Comparison of ENCODE assay signal across 19 mouse cellular contexts in the genomic region with DNA sequence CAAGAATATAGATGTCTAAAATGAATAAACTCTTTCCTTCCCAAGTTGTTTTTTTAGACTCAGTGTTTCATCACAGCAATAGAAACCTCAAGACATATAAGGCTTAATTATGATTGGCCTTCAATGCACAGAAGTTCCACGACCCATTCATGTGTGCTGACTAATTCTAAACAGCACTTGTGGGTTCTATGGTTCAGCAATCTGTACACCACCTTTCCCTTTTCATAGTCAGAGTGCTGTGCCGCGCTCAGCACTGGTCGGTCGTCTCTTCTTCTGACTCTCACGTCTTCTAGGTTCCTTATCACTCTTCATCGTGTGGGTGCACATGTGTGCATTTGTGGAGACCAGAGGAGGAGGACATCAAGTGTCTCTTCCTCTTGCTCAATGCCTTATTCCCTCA.
"Had no signal": no experiment of that assay in that cellular context is flagged by ENCODE, and none has a peak within 500 bp of the region (broad histone marks: within the 10 kb centered on the region; RNA-seq: fewer than 3 reads in every experiment).

No protein-coding gene starts in this region.

- H3K27me3 ChIP-seq: midbrain, embryonic 12.5 days; midbrain, embryonic 15.5 days; neural tube, embryonic 12.5 days; neural tube, embryonic 15.5 days had no signal

- H3K36me3 ChIP-seq: midbrain, embryonic 12.5 days; midbrain, embryonic 15.5 days; neural tube, embryonic 12.5 days; neural tube, embryonic 15.5 days had no signal

- H3K9ac ChIP-seq: liver, embryonic 14.5 days; liver, postnatal 0 days; lung, embryonic 14.5 days; midbrain, embryonic 12.5 days; midbrain, embryonic 15.5 days; neural tube, embryonic 12.5 days; neural tube, embryonic 15.5 days had no signal

- H3K27ac ChIP-seq: kidney, postnatal 0 days; layer of hippocampus, adult 2 months; liver, embryonic 14.5 days; macrophage; midbrain, embryonic 12.5 days; midbrain, embryonic 15.5 days; neural tube, embryonic 12.5 days; neural tube, embryonic 15.5 days had no signal

- DNase-seq: kidney, adult 9 months; kidney, postnatal 25 days; layer of hippocampus, adult 9-11 months; liver, postnatal 0 days; lung, embryonic 14.5 days; retina, postnatal 1 day; right cerebral cortex, postnatal 25 days; spleen, adult 18-20 months; thymus, adult 18-20 months; thymus, postnatal 36 days had no signal

- ATAC-seq: liver, postnatal 0 days; lung, postnatal 0 days; midbrain, embryonic 15.5 days had no signal

- H3K9me3 ChIP-seq: midbrain, embryonic 12.5 days; midbrain, embryonic 15.5 days; neural tube, embryonic 12.5 days; neural tube, embryonic 15.5 days had no signal

- H3K4me3 ChIP-seq: layer of hippocampus, adult 2 months; midbrain, embryonic 12.5 days; midbrain, embryonic 15.5 days; neural tube, embryonic 12.5 days; neural tube, embryonic 15.5 days had no signal

- H3K4me1 ChIP-seq: midbrain, embryonic 12.5 days; midbrain, embryonic 15.5 days; neural tube, embryonic 12.5 days had no signal

- H3K4me2 ChIP-seq: lung, embryonic 14.5 days; midbrain, embryonic 12.5 days; midbrain, embryonic 15.5 days; neural tube, embryonic 12.5 days; neural tube, embryonic 15.5 days had no signal
